Mouse (Mus musculus): ENCODE measurements around the gene Rps15. TPM values are rescaled to one million over a fixed set of nuclear protein-coding genes. Genes with fewer than 3 reads are reported as not detected.

Rps15 gene
- polyA plus RNA-seq, 1 experiment from 2014 or later = 821 TPM

DNA sequence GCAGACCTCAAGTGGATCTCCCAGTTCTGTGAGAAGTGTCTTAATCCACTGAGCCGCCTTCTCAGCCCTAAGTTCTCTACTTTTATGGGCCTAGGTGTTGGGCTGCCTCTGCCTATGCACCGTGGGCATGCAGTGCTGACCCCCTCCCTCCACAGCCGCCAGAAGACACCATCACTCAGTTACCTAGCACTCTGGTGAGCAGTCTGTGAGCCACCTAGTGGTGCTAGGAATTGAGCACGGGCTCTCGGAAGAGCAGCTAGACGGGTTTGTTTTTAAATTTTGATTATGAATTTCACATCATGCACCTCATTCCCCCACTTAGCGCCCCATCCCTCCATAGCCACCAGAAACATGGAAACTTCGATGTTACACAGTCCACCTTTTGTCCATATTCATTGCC lies 3.6 kb upstream of the Rps15 start:
- Histone ChIP-seq H3K9me3 (ENCODE audit: control insufficient read depth, low read length) (no peaks in the 10 kb centered on the region), H3K27me3 (ENCODE audit: control insufficient read depth, insufficient read depth, low read length) (no peaks in the 10 kb centered on the region), H3K4me2 (replicated peaks; ENCODE audit: low read depth) (no peak overlapping the region), H3K36me3 (ENCODE audit: control insufficient read depth, insufficient read depth, low read length) (peaks cover 17% of the 10 kb centered on the region), H3K4me3 (ENCODE audit: low read depth, low read length) (no peak overlapping the region), H3K9ac (ENCODE audit: low read length) (no peak overlapping the region), H3K27ac (replicated peaks) (no peak overlapping the region), H3K4me1 (replicated peaks; ENCODE audit: control insufficient read depth, insufficient read depth) (no peaks in the 10 kb centered on the region)
- 61% methylated on average over 8 of the region's 8 CpGs for WGBS
- no peak for ATAC-seq (ENCODE audit: low FRiP score, low TSS enrichment)
- TF ChIP-seq CTCF (IDR thresholded peaks at IDR 0.05; ENCODE audit: low read depth) (peak; percentile 54), EP300 (optimal IDR thresholded peaks at IDR 0.05) (no peak)
- peak; percentile 48 for DNase-seq (ENCODE audit: low spot score)

DNA sequence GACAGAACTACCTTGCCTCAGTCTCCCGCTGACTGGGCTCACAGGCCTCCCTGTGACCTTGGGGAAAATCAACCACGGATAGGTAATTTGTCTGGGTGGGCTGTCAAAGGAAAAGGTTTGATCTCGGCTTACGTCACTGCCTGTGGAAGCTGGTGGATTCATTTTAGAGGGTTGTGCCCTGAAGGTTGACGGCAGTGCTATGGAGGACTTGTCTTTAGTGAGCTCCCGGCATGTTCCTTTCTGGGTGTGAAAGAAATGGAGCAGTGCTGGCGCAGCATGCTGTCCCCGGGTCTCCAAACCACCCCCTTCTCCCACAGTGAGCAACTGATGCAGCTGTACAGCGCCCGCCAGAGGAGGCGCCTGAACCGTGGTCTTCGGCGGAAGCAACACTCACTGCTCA lies 1.1 kb downstream of the Rps15 start:
- no peak for DNase-seq (ENCODE audit: low spot score)
- Histone ChIP-seq H3K4me2 (replicated peaks; ENCODE audit: low read depth) (peak overlapping the region; percentile 68), H3K27me3 (ENCODE audit: control insufficient read depth, insufficient read depth, low read length) (no peaks in the 10 kb centered on the region), H3K27ac (replicated peaks) (peak overlapping the region; percentile 95), H3K4me1 (replicated peaks; ENCODE audit: control insufficient read depth, insufficient read depth) (no peaks in the 10 kb centered on the region), H3K36me3 (ENCODE audit: control insufficient read depth, insufficient read depth, low read length) (peaks cover 8% of the 10 kb centered on the region), H3K9ac (ENCODE audit: low read length) (peak overlapping the region; percentile 97), H3K4me3 (ENCODE audit: low read depth, low read length) (peak overlapping the region; percentile 90), H3K9me3 (ENCODE audit: control insufficient read depth, low read length) (no peaks in the 10 kb centered on the region)
- TF ChIP-seq EP300 (optimal IDR thresholded peaks at IDR 0.05) (no peak), CTCF (IDR thresholded peaks at IDR 0.05; ENCODE audit: low read depth) (peak; percentile 35)
- ATAC-seq (ENCODE audit: low FRiP score, low TSS enrichment) = no peak
- WGBS = 17% methylated on average over 14 of the region's 14 CpGs

DNA sequence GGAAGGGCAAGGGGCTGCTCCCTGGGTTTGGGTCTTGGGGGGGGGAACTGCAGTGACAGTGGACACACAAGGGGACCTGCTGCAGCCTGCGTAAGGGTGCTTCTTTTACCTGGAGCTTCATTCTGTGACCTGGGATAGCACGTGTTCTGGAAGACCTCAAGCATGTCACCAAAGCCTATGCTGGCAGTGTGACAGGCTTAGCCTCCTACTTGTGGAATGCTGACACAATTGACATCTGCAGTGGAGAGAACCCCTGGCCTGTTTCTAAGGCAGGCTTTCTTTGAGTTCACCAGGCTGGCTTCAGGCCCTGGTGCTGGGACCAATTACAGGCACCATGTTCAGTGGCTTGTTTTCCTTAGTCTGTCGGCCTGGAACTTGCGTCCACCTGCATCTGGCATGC lies 2.1 kb downstream of the Rps15 start:
- TF ChIP-seq EP300 (optimal IDR thresholded peaks at IDR 0.05) (no peak), CTCF (IDR thresholded peaks at IDR 0.05; ENCODE audit: low read depth) (no peak)
- ATAC-seq (ENCODE audit: low FRiP score, low TSS enrichment) (no peak), DNase-seq (ENCODE audit: low spot score) (no peak)
- no peak overlapping the region for H3K27ac ChIP-seq (replicated peaks)
- peaks cover 8% of the 10 kb centered on the region for H3K36me3 ChIP-seq (ENCODE audit: control insufficient read depth, insufficient read depth, low read length)
- 67% methylated on average over 4 of the region's 4 CpGs for WGBS
- no peak overlapping the region for H3K9ac ChIP-seq (ENCODE audit: low read length)
- H3K4me3 ChIP-seq (ENCODE audit: low read depth, low read length) = no peak overlapping the region
- H3K4me1 ChIP-seq (replicated peaks; ENCODE audit: control insufficient read depth, insufficient read depth) = no peaks in the 10 kb centered on the region
- H3K4me2 ChIP-seq (replicated peaks; ENCODE audit: low read depth) = no peak overlapping the region
- no peaks in the 10 kb centered on the region; the same call in 1 of the 2 replicates for H3K27me3 ChIP-seq (ENCODE audit: control insufficient read depth, insufficient read depth, low read length)
- H3K9me3 ChIP-seq (ENCODE audit: control insufficient read depth, low read length) = no peaks in the 10 kb centered on the region

DNA sequence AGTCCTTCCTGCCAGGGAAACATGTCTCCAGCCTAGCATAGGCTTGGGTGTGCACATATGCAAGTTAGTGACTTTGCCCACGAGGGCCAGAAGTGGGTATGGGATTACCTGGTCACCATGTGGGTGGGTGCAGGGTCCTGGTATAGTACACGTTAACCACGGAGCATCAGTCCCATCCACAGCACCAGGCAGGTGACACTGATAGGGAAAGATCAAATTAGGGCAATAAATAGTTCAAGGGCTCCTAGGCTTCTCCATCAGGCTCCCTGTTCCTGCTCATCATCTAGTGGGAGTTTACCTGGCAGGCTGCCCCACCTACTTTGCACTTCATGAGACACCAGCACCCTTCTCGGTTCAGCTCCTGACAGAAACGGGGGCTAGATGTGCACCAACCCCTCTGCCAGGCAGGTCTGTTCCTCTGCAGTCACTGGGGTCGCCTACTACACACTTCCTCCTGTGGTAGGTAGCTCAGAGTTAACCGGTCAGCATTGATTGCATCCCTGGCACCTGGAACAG lies 2.6 kb downstream of the Rps15 start:
- Histone ChIP-seq H3K9me3 (ENCODE audit: control insufficient read depth, low read length) (no peaks in the 10 kb centered on the region), H3K4me2 (replicated peaks; ENCODE audit: low read depth) (no peak overlapping the region), H3K9ac (ENCODE audit: low read length) (no peak overlapping the region), H3K27ac (replicated peaks) (no peak overlapping the region), H3K4me3 (ENCODE audit: low read depth, low read length) (no peak overlapping the region), H3K36me3 (ENCODE audit: control insufficient read depth, insufficient read depth, low read length) (peaks cover 8% of the 10 kb centered on the region), H3K27me3 (ENCODE audit: control insufficient read depth, insufficient read depth, low read length) (no peaks in the 10 kb centered on the region; the same call in 1 of the 2 replicates), H3K4me1 (replicated peaks; ENCODE audit: control insufficient read depth, insufficient read depth) (no peaks in the 10 kb centered on the region)
- WGBS = 45% methylated on average over 7 of the region's 7 CpGs
- TF ChIP-seq EP300 (optimal IDR thresholded peaks at IDR 0.05) (no peak), CTCF (IDR thresholded peaks at IDR 0.05; ENCODE audit: low read depth) (no peak)
- no peak for ATAC-seq (ENCODE audit: low FRiP score, low TSS enrichment)
- no peak for DNase-seq (ENCODE audit: low spot score)

DNA sequence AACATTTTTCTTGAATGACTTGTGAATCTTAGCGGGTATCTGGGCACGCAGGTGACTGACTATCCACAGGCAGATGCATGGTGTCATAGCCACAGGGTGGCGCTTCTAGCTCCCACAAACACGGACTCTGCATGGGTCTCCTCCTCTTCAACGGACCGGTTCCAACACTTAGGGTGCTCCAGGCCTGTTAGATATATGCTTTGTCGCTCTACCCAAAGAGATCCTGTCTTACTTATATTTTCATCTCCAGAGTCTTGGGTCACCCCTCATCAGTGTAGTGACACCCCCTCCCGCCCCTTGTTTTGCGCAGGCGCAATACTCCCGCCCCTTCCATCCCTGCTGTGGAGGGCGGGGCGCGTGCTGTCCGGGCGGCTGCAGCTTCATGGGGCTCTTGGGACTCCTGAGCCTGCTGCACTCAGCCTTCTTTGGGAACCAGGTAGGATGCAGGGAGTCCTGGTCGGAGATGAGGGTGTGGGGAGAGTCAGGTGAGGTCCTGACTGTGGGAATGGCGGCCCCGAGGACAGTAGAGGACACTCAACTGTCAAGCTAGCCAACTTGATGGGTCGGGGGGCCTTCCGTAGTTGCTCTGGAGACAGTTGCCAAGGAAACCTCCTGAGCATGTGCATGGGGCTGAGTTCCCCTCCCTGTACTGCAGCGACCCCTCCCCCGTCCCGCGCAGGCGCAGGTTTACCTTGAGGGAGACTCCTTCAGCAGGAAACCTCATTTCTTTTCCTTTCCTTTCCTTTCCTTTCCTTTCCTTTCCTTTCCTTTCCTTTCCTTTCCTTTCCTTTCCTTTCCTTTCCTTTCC lies 3.6 kb downstream of the Rps15 start, which contains the start of gene Apc2:
Gene Apc2, plus strand, starts transcription at position 360 of the 808 bp plus-strand sequence.
- 3% methylated on average over 26 of the region's 26 CpGs for WGBS
- H3K9ac ChIP-seq (ENCODE audit: low read length) = peak within 1 kb of the TSS; percentile 36
- H3K4me1 ChIP-seq (replicated peaks; ENCODE audit: control insufficient read depth, insufficient read depth) = no peaks in the 10 kb centered on the region
- peaks cover 8% of the 10 kb centered on the region for H3K36me3 ChIP-seq (ENCODE audit: control insufficient read depth, insufficient read depth, low read length)
- peak within 1 kb of the TSS; percentile 31 for H3K4me3 ChIP-seq (ENCODE audit: low read depth, low read length)
- ATAC-seq (ENCODE audit: low FRiP score, low TSS enrichment) (peak; percentile 18; the same call in 1 of the 2 replicates), DNase-seq (ENCODE audit: low spot score) (peak; percentile 75)
- H3K4me2 ChIP-seq (replicated peaks; ENCODE audit: low read depth) = peak within 1 kb of the TSS; percentile 56
- no peaks in the 10 kb centered on the region for H3K9me3 ChIP-seq (ENCODE audit: control insufficient read depth, low read length)
- TF ChIP-seq EP300 (optimal IDR thresholded peaks at IDR 0.05) = no peak
- TF ChIP-seq CTCF (IDR thresholded peaks at IDR 0.05; ENCODE audit: low read depth) = peak; percentile 80
- H3K27ac ChIP-seq (replicated peaks) = no peak within 1 kb of the TSS
- H3K27me3 ChIP-seq (ENCODE audit: control insufficient read depth, insufficient read depth, low read length) = no peaks in the 10 kb centered on the region; the same call in 1 of the 2 replicates

DNA sequence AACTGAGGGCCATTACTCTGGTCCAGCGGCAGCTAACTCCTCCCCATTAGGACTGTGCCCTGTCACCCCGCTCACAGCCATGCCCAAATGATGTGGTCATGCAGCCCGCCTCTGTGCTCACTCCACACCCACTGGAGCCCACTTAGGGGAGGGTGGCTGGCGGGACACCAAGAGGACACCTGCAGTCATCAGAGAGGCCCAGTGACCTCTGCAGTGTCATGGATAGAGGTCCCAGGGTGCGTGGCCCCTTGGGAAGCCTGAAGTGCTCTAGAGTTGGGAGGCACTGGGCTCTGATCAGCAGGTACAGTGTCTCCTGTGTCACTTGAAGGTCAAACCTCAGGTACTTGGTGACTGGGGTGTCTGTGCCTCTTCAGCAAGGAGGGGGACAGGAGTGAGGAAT lies 4.6 kb downstream of the Rps15 start:
- no peaks in the 10 kb centered on the region for H3K9me3 ChIP-seq (ENCODE audit: control insufficient read depth, low read length)
- H3K4me1 ChIP-seq (replicated peaks; ENCODE audit: control insufficient read depth, insufficient read depth) = no peaks in the 10 kb centered on the region
- no peak for TF ChIP-seq EP300 (optimal IDR thresholded peaks at IDR 0.05)
- no peak for TF ChIP-seq CTCF (IDR thresholded peaks at IDR 0.05; ENCODE audit: low read depth)
- H3K36me3 ChIP-seq (ENCODE audit: control insufficient read depth, insufficient read depth, low read length) = peaks cover 8% of the 10 kb centered on the region
- WGBS = 84% methylated on average over 5 of the region's 5 CpGs
- no peaks in the 10 kb centered on the region; the same call in 1 of the 2 replicates for H3K27me3 ChIP-seq (ENCODE audit: control insufficient read depth, insufficient read depth, low read length)
- no peak for ATAC-seq (ENCODE audit: low FRiP score, low TSS enrichment)
- no peak overlapping the region for H3K4me3 ChIP-seq (ENCODE audit: low read depth, low read length)
- DNase-seq (ENCODE audit: low spot score) = no peak
- H3K27ac ChIP-seq (replicated peaks) = no peak overlapping the region
- H3K4me2 ChIP-seq (replicated peaks; ENCODE audit: low read depth) = no peak overlapping the region
- H3K9ac ChIP-seq (ENCODE audit: low read length) = no peak overlapping the region
